Mouse (Mus musculus) left cerebral cortex, adult 18-20 months (tissue): ENCODE data around the gene Atp5g1. TPM values are rescaled to one million over a fixed set of nuclear protein-coding genes. Genes with fewer than 3 reads are reported as not detected.

Source experiments
- DNase-seq, 2 experiments: peaks; one replicate each; pipeline ENCODE4 v3.0.0; 2021 to 2022; ENCODE audit warnings: low spot score in 2 of 2, mixed read lengths in 1 of 2
- total RNA-seq, 2 experiments: library from RNA; stranded (reverse); gene quantifications; 2 replicates each; pipeline ENCODE4 v1.2.3; 2021

Atp5g1 gene
- total RNA-seq, 2 experiments from 2014 or later: 349 to 365 TPM

DNA sequence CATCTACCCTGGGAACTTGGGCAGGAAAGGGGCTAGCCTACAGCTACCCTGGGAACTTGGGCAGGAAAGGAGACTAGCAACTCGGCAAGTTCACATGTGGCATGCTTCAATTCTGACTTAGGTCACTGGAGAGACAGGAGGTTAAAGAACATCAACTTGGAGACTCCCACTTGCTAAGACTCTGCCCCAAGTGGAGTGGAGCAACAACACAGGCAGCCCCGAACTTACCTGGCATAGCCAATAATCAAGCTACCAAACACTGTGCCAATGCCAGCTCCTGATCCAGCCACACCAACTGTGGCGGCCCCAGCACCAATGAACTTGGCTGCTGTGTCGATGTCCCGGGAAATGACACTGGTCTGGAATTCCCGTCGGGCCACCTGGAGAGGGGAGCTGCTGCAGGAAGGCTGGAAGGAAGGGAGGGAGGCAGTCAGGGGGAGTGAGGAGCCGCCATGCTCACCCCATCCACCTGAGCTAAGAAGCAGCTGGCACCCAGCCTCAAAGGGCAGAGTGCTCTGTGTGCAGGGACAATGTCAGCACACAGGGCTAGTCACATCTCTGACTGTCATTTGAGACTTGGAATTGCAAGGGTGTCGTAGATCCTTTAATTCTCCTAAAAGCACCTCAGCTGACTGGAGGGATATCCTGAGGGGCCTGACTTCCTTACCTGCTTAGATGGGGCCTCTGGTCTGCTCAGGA, 2.0 kb downstream of the Atp5g1 start:
- DNase-seq: no peak

DNA sequence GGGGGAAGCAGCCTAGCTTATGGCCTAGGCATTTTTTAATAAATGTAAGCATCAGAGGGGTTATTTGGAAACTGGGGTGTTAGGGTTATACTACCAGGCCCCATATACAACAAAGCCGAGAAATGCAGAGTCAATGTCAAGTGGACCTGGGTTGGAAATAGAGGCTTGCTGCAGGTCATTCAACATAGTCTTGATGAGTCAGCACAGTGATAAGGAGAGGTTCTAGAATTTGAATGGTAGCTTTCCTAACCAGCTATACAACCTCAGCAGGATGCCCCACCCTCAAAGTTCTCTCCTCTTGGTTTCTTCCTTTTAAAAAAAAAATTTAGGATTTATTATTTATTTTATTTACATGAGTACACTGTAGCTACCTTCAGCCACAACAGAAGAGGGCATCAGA, 4.5 kb downstream of the Atp5g1 start:
- no peak for DNase-seq

GRCm38 (mm10) chr11:96070353-96070752, 5.1 kb downstream of the Atp5g1 start:
- DNase-seq: no peak

DNA sequence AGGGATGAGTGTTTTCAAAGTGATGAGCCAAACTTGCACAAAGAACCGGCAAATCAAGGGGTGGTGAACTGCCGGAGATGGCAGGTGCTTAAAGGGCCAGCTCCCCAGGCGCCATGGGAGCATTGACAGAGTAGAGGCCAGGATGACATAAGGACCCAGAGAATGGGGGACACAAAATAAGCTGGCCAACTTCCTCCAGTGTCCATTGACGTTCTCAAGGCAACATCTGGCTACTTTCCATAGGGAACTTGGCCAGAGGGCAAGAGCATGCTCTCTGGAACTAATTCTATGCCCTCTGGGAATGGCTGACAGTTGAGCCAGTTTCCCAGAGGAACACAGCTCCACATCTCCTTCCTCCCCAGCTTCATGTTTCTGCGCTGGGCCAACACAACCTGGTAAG, 7.2 kb downstream of the Atp5g1 start:
- no peak for DNase-seq

- DNase-seq: peak; percentile 98 to 99
These were observed 10.1 kb downstream of the Atp5g1 start, which contains the start of gene Ube2z for GRCm38 (mm10) chr11:96065215-96065911. Gene Ube2z (minus strand): TSS chr11:96065388.

- no peak for DNase-seq
These were observed 10.8 kb downstream of the Atp5g1 start for GRCm38 (mm10) chr11:96064521-96065214.

DNA sequence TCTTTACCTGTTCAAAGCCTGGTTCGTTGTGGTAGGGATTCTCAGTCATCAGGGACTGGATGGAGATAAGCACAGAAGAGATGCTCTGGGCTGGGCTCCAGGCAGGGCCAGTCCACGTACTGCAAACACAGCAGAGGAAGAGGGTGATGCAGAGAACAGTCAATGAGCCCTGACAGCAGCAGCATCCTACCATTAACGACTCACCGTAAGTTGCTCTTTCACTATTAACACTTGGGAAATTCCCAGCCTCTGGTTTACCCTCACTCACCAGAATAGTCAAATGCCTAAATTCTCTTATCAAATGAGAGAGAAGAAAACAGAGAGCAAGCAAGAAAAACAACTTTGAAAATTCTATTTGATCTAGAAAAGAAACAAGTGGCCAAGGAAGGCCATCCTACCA, 17.2 kb downstream of the Atp5g1 start:
- no peak for DNase-seq

DNA sequence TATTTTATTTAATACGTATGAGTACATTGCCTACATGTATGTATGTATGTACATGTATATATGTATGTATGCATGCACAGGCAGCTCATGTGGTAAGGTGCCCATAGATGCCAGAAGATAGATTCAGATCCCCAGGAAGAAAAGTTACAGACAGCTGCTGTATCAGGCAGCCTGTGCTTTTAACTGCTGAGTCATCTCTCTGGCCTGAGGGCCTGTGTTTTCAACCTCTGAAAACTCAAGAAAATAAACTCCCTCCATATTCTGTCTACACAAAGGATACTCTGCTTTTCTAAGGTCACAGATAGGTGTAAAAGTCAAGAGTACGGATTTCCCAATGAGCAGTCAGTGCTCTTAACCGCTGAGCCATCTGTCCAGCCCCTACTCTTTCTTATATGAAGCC, 24.6 kb downstream of the Atp5g1 start:
- no peak for DNase-seq

GRCm38 (mm10) chr11:96049939-96050338, 25.5 kb downstream of the Atp5g1 start:
- DNase-seq: no peak

- no peak for DNase-seq
These were observed 27.7 kb downstream of the Atp5g1 start for GRCm38 (mm10) chr11:96047469-96048373.

DNA sequence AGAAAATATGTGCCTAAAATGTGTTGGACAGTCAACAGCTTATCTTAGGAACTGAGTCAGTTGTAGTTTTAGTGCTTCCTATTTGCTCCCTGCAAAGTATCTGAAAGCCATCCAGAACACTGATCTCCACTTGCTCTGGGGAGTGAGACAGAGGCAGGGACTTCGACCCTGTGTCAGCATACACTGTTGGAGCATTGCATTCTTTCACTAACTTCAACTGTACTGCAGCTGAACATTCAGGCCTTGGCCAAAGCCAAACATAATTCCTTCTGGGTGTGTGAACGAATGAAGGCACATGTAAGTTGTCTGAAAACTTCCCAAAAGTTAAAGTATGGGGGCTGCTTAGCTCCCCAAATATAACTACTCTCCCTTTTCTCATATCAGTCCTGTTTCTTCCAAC, 28.7 kb downstream of the Atp5g1 start:
- DNase-seq: no peak

DNA sequence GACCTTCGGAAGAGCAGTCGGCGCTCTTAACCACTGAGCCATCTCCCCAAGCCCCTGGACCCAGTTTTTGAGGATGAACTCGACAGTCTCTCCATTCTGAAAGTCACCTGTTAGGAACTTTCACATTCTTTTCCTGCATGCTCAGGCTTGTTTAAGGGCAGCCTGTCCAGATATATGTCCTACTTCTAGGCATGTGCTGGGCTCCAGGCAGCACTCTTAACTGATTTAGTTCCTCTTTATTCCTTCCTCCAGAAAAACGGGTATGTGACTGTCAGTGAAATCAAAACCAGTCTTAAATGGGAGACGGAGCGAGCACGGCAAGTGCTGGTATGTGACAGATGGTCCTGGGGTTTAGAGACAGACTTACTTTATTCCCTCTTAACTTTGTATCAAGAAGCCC, 29.4 kb downstream of the Atp5g1 start:
- no peak for DNase-seq

DNA sequence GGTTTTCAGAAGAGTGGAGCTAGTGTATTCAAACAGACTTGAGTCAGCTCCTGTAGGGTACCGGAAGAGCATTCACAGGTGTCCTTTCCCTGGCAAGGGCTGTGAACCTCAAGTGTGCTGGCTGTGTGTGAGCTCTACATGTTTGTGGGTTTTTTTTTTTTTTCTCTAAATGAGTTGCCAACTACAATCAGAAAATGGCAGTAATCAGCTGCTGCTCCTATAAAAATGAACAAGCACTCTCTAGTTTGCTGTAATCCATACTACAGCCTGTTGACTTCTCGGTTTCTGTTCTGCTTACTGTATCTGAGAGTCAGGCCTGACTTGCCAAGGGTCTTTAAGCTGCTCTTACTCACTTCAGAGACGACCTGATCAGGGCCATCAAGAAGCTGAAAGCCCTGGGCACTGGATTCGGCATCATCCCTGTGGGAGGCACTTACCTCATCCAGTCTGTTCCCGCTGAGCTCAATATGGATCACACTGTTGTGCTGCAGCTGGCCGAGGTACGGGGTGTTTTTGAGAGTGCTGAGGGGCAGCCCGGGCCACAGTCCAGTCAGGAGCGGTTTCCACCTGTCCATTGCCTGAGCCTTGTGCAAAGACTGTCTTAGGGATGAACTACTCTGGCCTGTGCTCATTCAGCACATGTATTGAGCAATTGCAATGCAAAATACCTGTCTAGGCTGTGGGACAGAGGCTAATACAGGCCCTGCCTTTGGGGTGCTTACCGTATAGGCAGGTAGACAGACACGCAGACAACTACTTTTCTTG, 30.5 kb downstream of the Atp5g1 start:
- no peak for DNase-seq

DNA sequence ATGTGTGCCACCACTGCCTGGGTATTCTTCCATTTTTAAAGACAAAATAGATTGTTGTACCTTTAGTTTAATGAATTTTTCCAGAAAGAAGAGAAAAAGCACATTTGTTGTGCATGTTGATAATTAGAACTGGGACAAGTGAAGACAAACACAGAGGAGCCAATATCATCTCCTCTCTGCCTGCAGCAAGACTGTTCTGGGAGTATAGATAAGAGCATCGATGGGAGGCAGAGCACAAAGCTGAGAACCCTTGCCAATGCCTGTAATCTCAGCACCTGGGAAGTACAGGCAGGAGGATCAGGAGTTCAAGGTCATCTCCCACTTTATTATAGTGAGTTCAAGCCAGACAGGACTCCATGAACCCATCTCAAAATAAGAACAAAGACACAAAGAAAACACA, 36.9 kb downstream of the Atp5g1 start:
- no peak for DNase-seq

DNA sequence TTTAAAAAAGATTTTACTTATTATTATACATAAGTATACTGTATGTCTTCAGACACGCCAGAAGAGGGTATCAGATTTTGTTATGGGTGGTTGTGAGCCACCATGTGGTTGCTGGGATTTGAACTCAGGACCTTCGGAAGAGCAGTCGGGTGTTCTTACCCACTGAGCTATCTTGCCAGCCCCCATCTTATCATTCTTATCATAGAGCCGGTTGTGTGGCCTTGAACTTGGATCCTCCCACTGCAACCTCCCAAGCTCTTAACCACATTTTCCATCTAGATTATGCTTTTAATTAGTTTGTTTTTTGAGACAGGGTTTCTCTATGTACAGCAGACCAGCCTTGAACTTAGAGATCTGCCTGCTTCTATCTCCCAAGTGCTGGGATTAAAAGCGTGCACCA, 38.0 kb downstream of the Atp5g1 start:
- no peak for DNase-seq

DNA sequence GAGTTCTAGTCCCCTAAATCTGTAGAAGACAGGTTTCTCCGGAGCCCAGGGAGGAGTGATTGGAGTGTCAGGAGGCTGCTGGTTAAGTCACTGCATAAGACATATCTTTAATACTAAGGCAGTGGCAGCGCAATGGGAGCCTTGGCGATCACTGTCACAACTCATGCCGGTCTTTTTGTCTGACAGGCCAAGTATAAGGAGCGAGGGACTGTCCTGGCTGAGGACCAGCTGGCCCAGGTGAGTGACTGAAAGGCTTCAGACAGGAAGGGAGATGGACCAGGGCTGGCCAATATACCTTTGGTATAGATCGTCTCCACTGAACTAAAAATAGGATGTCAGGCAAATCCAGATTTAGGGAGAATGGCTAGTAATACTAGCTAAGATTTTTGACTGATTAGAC, 40.3 kb downstream of the Atp5g1 start:
- DNase-seq: no peak

DNA sequence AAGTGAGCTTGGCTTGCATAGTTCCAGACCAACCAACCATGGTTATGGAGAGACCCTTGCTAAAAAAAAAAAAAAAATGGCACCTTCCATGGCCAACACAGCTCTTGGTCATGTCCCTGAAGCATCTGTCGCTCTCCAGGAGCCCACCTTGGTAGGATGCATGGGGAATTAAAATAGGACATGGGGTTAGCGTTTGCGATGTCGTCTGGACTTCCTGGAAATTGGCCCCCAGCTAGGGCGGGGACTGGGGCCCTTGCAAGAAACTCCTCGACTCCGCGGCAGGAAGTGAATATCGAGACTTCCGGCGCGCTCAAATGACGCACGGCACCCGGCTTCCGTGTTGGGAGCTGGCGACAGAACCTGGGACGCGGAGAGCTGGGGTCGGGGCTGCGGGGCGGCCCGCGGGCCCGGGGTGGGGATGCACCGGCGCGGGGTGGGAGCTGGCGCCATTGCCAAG, 40.8 kb downstream of the Atp5g1 start, which contains the start of gene Snf8:
TSS of gene Snf8 (plus strand) at position 290 of the 457 bp plus-strand sequence.
- peak; percentile 96 to 98 for DNase-seq

DNA sequence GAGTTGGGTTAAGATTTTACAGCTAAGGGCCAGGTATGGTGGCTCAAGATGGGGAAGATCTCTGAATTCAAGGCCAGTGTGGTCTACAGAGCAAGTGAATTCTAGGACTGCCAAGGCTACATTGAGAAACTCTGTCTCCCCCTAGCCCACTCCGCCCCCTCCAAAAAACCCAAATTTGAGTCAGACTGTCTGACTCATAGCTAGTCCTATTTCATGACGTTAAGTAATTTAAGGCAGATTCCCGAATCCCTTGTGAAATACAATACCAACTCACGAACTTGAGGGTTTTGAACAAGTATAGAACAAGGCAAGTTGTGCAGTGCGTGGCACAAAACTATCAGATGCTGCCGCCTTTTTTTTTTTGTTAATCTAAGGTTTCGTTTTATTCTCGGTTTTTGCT, 41.4 kb downstream of the Atp5g1 start:
- DNase-seq: no peak

DNA sequence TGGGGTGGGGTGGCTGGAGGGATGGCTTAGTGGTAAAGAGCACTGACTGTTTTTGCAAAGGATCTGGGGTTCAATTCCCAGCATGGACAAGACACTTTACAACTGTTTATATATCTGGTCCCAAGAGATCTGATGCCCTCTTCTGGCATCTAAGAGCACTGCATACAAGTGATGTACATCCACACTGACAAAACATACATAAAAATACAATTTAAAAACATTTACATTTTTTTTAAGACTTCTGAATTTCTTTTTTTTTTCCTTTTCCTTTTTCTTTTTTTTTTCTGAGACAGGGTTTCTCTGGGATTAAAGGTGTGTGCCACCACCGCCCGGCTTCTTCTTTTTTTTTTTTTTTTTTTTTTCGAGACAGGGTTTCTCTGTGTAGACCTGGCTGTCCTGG, 42.2 kb downstream of the Atp5g1 start:
- DNase-seq: no peak

GRCm38 (mm10) chr11:96031701-96032100, 43.8 kb downstream of the Atp5g1 start:
- no peak for DNase-seq
